Mouse (Mus musculus): Measurements from ENCODE around the gene Rab17.

Gene Rab17

GRCm38 (mm10) chr1:90969347-90969784 lies at the start of gene Rab17:
TSS of gene Rab17 (minus strand) at chr1:90969661.
- DNase-seq: peak; percentile 79 to 83

GRCm38 (mm10) chr1:91017111-91017758 lies 47.8 kb upstream of the Rab17 start:
- peak; percentile 49 to 61 for DNase-seq

DNA sequence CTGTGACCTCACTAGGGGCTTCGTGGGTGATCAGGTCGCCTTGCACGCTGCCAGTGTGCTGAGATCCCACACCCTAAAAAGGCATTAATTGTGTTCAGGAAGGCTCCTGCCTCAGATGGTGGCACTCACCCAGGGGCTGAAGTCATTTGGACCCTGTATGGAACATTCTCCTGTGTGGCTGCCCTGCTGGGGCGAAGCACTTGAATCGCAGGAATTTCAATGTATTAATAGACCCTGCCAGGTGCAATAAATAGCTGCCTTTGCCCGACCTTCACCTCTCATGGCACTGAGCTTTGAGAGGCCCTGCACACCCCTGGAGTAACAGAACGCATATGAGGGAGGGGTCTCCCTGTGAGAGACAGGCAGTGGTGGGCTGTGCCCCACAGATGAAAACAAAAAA lies 46.1 kb upstream of the Rab17 start:
- peak; percentile 29 to 42 for DNase-seq

DNA sequence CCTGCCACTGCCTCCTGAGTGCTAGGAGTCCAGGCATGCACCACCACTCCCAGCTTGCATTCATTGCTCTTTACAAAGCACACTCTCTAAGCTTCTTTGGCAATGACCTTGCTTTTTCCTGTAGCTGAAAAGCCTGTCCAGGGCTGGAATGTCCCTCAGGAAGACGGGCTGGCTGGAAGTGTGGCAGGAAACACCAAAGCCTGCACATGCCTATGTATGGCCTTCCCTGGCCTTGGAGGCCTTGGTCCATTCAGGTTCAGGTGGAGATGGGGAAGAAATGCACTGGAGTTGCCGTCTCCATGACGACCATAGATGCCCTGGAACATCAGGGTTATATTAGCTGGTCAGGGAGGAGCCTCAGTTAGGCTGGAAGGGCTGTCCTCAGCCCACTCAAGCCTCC lies 44.3 kb upstream of the Rab17 start:
- DNase-seq: peak; percentile 51 to 61

- DNase-seq: no peak
These were observed 41.9 kb upstream of the Rab17 start for GRCm38 (mm10) chr1:91011336-91011735.

GRCm38 (mm10) chr1:91010716-91011115 lies 41.3 kb upstream of the Rab17 start:
- DNase-seq: no peak

- no peak for DNase-seq
These were observed 40.8 kb upstream of the Rab17 start for GRCm38 (mm10) chr1:91010216-91010615.

DNA sequence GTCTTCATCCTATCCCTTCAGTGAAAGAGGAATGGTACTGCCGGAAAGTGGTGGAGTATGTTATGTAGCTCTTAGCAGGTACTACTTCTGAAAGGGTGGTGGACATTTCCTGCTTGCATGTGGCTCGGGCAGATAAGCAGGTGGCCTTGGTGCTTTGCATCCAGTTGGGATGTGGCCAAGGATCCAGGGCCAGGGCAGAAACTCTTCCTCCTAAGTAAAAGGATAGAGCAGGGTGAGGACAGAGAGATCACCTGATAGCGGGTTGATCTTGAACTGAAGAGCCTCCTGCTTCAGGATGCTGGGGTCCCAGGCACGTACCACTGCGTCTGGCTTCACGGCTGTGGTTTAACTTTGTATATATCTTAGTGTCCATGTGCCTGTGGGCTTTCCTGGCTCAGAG lies 39.8 kb upstream of the Rab17 start:
- no peak for DNase-seq

- no peak for DNase-seq
These were observed 39.3 kb upstream of the Rab17 start for GRCm38 (mm10) chr1:91008746-91009145.

GRCm38 (mm10) chr1:91008147-91008682 lies 38.8 kb upstream of the Rab17 start:
- no peak for DNase-seq

DNA sequence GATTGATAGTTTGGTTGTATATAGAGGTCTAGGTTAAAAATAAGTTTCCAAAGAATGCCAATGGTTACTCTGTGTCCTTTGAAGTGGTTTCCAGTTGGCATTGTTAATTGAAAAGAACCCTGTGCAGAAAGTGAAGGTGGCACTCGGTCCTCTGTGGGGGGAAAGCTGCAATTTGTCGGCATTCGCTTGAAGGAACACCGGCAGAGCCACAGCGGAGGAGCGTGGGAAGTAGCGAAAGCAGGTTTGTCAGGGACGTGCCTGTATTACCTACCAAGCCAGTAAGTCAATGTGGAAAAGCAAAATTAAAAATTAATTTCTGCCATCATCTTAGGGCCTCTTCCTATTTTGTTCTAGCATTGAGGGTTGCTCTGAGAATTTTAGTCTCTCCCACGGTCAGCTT lies 37.2 kb upstream of the Rab17 start:
- no peak for DNase-seq

- no peak for DNase-seq
These were observed 36.6 kb upstream of the Rab17 start for GRCm38 (mm10) chr1:91006037-91006436.

GRCm38 (mm10) chr1:91003522-91004253 lies 34.2 kb upstream of the Rab17 start:
- no peak for DNase-seq

- no peak for DNase-seq
These were observed 33.2 kb upstream of the Rab17 start for GRCm38 (mm10) chr1:91002641-91003040.

DNA sequence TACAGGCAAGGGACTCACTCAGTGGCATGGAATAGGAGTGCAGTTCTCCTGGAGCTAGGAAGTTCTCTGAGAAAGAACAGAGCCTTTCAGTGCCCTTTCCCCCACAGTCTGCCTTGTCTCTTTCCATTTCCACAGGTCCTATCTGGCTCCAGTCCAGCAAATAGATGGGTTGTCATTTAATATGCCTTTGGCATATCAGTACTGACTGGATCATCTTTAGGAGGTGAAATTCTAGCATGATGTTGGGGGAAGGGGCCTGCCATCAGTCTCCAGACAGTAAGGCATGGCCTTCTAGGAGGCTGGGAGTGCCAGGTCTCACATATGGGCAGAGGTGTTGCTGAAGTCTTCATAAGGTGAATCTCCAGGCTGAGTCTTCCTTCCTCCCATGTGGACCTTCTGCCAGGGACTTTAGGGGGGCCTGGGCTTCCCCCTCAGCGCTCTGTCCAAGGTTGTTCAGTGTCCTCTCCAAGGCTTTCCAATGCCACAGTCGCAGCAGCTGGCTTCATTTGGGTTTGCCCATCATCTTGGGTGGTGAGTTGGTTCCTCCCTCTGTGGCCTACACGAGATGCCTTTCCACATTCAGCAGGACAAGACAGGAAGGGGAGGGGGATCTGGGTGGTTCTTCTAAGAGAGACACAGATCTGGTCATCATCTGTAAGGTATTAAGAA lies 32.5 kb upstream of the Rab17 start:
- no peak for DNase-seq

DNA sequence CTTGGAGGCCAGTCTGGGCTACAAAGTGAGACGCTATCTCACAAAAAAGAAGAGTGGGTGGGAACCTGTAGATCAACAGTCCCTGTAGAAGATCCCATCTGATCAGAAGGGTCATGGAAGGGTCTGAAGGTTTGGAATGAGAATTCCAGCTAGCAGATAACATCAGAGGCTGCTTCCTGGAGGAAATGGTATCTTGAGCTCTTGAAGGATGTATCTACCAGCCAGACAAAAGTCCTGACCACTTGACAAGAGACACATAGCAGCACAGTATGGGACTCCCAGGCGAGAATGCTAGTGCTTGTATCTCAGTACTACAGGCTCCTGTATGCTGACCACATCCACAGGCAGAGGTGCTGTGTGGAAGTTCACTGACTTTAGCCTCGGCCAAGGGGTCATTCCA lies 31.6 kb upstream of the Rab17 start:
- no peak for DNase-seq

DNA sequence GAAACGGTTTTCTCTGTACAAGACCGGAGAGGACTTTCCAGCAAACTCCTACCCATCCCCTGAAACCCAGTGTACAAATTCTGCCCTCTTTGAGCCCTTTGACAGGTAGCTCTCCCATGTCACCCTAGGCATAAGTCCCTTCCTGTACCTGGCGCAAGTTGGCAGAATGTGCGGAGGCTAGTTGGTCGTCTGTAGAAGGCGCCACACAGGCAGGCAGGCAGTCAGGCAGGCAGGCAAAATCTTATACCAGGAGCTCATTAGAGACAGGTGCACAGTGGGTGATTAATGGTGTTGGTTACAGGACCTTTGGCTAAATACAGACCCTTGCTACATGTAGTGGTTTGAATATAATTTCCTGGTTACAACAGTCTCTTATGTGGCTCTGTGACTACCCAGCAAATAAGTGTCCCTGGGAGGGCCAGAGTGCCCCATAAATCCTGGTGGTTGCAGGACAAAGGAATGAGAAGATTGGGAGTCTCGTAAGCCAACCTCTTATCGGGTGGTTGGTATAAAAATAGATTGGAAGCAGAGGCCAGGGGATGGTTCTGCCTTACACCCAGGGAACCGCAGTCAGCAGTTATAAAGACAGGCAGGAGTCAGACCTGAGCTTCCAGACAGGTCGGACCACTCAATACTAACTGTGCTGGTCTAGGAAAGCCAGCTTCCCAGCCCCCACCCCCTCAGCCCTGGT lies 30.6 kb upstream of the Rab17 start:
- no peak for DNase-seq

- peak in 1 of 2 experiments; percentile 21 for DNase-seq
These were observed 29.6 kb upstream of the Rab17 start for GRCm38 (mm10) chr1:90998891-90999611.

GRCm38 (mm10) chr1:90998268-90998890 lies 28.9 kb upstream of the Rab17 start, which contains the start of gene Lrrfip1:
TSS of gene Lrrfip1 (plus strand) at chr1:90998737.
- DNase-seq: peak in 1 of 2 experiments; percentile 74

DNA sequence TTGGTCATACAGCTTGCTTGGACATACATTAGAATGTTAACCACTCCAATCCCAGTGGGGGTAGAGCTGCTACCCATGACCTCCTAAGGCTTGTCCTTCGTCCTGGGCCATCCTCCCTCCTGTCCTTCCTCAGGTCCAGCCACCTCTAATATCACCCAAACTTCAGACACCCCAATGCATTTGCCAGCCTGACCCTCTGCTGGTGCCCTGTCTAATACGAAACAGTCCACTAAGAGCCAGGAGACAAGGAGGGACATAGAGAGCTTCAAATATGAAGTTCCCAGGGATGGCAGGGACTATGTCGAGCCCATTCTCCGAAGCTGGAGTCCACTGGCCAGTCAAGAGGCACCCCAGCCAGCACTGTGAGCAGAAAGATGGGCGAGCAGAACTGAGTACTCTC lies 28.2 kb upstream of the Rab17 start:
- DNase-seq: no peak

DNA sequence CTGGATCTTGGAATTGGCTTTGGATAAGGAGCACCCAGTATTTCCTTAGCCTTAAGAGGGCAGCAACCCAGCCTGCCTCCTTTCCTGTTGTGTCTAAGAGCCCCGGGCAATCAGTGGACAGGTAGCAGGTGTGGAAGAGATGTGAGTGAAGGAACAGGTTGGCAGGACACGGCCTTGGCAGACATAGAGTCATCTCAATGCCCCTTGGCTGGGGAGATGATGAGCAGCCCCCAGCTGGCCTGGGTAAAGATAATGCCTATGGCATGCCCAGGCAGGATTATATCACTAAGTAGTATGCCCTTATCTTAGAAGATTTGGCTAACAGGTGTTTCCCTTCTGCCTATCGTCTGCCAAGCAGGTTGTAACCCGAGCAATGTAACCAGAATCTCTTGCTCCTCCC lies 27.7 kb upstream of the Rab17 start:
- DNase-seq: no peak

DNA sequence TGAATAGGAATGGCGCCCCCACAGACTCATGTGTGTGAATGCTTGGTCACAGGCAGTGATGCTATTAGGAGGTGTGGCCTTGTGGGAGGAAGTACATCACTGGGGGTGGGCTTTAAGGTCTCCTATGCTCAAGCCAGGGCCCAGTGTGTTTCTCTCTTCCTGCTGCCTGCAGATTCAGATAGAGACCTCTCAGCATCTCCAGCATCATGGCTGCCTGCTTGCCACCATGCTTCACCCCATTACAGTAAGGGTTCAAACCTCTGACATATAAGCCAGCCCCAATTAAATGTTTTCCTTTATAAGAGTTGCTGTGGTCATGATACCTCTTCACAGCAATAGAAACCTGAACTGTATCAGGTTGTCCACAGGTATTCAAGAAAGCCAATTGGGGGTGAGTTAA lies 26.5 kb upstream of the Rab17 start:
- DNase-seq: no peak

Measured in kidney, postnatal 36 days (tissue).